ENCODE assay signal across 8 mouse cellular contexts in genomic region chr19:45233496-45234127, GRCm38 (mm10). TPM values are rescaled to one million over a fixed set of nuclear protein-coding genes. Genes with fewer than 3 reads are reported as not detected.
A peak's percentile ranks its signal among the peaks of the same experiment; 100 is the strongest.
DNase-seq lines count a peak whose midpoint lies in the region; ATAC-seq and TF ChIP-seq lines count a peak whose summit lies in the region.
"Had no signal": no experiment of that assay in that cellular context is flagged by ENCODE, and none has a peak within 500 bp of the region (broad histone marks: within the 10 kb centered on the region; RNA-seq: fewer than 3 reads in every experiment).

No protein-coding gene starts in this region.

- peak overlapping the region; percentile 4; the same call in 1 of the 2 replicates for H3K4me3 ChIP-seq in kidney, postnatal 0 days (replicated peaks; ENCODE audit: low read depth, low read length)
- peak overlapping the region; percentile 9 for H3K4me3 ChIP-seq in embryonic facial prominence, embryonic 13.5 days
- peak overlapping the region; percentile 42 for H3K4me3 ChIP-seq in hindbrain, embryonic 11.5 days (ENCODE audit: low read depth, low read length)
- H3K4me3 ChIP-seq: left cerebral cortex, adult 2 months had no signal

- ATAC-seq in kidney, postnatal 0 days (replicated peaks; ENCODE audit: low FRiP score, low read depth), result no peak
- ATAC-seq in embryonic facial prominence, embryonic 13.5 days (ENCODE audit: insufficient number of reproducible peaks, insufficient read depth, low FRiP score, low TSS enrichment, low read depth), result no peak
- ATAC-seq in hindbrain, embryonic 11.5 days (ENCODE audit: low FRiP score), result no peak

- no peaks in the 10 kb centered on the region for H3K36me3 ChIP-seq in kidney, postnatal 0 days (ENCODE audit: insufficient read depth, low read length)
- H3K36me3 ChIP-seq in embryonic facial prominence, embryonic 13.5 days, result no peaks in the 10 kb centered on the region
- no peaks in the 10 kb centered on the region for H3K36me3 ChIP-seq in hindbrain, embryonic 11.5 days (ENCODE audit: control insufficient read depth, insufficient read depth, low read length)

- H3K27me3 ChIP-seq in kidney, postnatal 0 days (ENCODE audit: insufficient read depth, low read length), result peaks cover 81% of the 10 kb centered on the region
- peaks cover 100% of the 10 kb centered on the region for H3K27me3 ChIP-seq in embryonic facial prominence, embryonic 13.5 days
- H3K27me3 ChIP-seq in hindbrain, embryonic 11.5 days (ENCODE audit: control insufficient read depth, insufficient read depth, low read length), result peaks cover 88% of the 10 kb centered on the region

- H3K9ac ChIP-seq in kidney, postnatal 0 days (ENCODE audit: low read depth, low read length), result no peak overlapping the region
- no peak overlapping the region for H3K9ac ChIP-seq in embryonic facial prominence, embryonic 13.5 days
- H3K9ac ChIP-seq in hindbrain, embryonic 11.5 days (ENCODE audit: low read depth, low read length), result peak overlapping the region; percentile 65

- H3K4me1 ChIP-seq in kidney, postnatal 0 days (replicated peaks; ENCODE audit: insufficient read depth, low read length), result peaks cover 35% of the 10 kb centered on the region
- peaks cover 44% of the 10 kb centered on the region for H3K4me1 ChIP-seq in embryonic facial prominence, embryonic 13.5 days
- peaks cover 13% of the 10 kb centered on the region for H3K4me1 ChIP-seq in hindbrain, embryonic 11.5 days (replicated peaks; ENCODE audit: control insufficient read depth, insufficient read depth, low read length)

- H3K9me3 ChIP-seq in kidney, postnatal 0 days (replicated peaks; ENCODE audit: low read length), result no peaks in the 10 kb centered on the region
- H3K9me3 ChIP-seq in embryonic facial prominence, embryonic 13.5 days, result no peaks in the 10 kb centered on the region
- H3K9me3 ChIP-seq in hindbrain, embryonic 11.5 days (ENCODE audit: control insufficient read depth, low read length), result no peaks in the 10 kb centered on the region

- no peak overlapping the region for H3K27ac ChIP-seq in kidney, postnatal 0 days
- no peak overlapping the region for H3K27ac ChIP-seq in embryonic facial prominence, embryonic 13.5 days
- H3K27ac ChIP-seq in hindbrain, embryonic 11.5 days (ENCODE audit: low read depth, low read length), result peak overlapping the region; percentile 84; the same call in 1 of the 2 replicates
- H3K27ac ChIP-seq: left cerebral cortex, adult 2 months had no signal

- no peak for TF ChIP-seq CTCF in kidney, postnatal 0 days (IDR thresholded peaks at IDR 0.05; ENCODE audit: low read depth)

- under 1% methylated on average over 60 of the region's 60 CpGs for WGBS in kidney, postnatal 0 days
- under 1% methylated on average over 60 of the region's 60 CpGs for WGBS in embryonic facial prominence, embryonic 13.5 days
- WGBS in hindbrain, embryonic 11.5 days, result under 1% methylated on average over 59 of the region's 60 CpGs

- peak overlapping the region; percentile 25; the same call in 1 of the 2 replicates for H3K4me2 ChIP-seq in kidney, postnatal 0 days (ENCODE audit: low read length)
- peak overlapping the region; percentile 20; the same call in 1 of the 2 replicates for H3K4me2 ChIP-seq in embryonic facial prominence, embryonic 13.5 days
- H3K4me2 ChIP-seq in hindbrain, embryonic 11.5 days (replicated peaks; ENCODE audit: low read depth, low read length), result peak overlapping the region; percentile 26

- DNase-seq in kidney, postnatal 0 days (ENCODE audit: low spot score), result no peak
- no peak for DNase-seq in kidney, adult 9 months
- DNase-seq in hindbrain, embryonic 11.5 days (ENCODE audit: low spot score), result peak; percentile 67
- peak; percentile 69 for DNase-seq in neural tube, embryonic 10.5 days (ENCODE audit: extremely low spot score, low spot score)
- no peak for DNase-seq in spleen, postnatal 14 days (ENCODE audit: low spot score in 2 of 2)
- no peak for DNase-seq in layer of hippocampus, adult 18-20 months (ENCODE audit: low spot score in 2 of 2)

RNA-seq across cellular contexts. Expression of gene Lbx1, which starts 2.0 kb away (rescaled TPM):
- polyA plus RNA-seq in kidney, postnatal 0 days (2015; fragmentation: Nextera tagmentation; extraction: Ambion mirVana), result 0.04 TPM in 1 of 2 replicates, not detected in the other
- 0.17 and 0.27 TPM in 2 replicates for polyA plus RNA-seq in embryonic facial prominence, embryonic 13.5 days (2015; fragmentation: Nextera tagmentation; extraction: Ambion mirVana)
- polyA plus RNA-seq in hindbrain, embryonic 11.5 days (2014; fragmentation: Nextera tagmentation; extraction: Ambion mirVana), result 7.6 and 8.5 TPM in 2 replicates
- total RNA-seq in layer of hippocampus, adult 18-20 months (2021), result not detected
- total RNA-seq: left cerebral cortex, adult 2 months had no signal

Comparison
In these comparisons a context has a peak if more than half of its experiments do, and no peak if none do; other contexts are left out.
1. DNase-seq: peak in hindbrain, embryonic 11.5 days (single experiment) and neural tube, embryonic 10.5 days (single experiment); none in kidney, postnatal 0 days (single experiment), kidney, adult 9 months (single experiment), spleen, postnatal 14 days (0 of 2) and layer of hippocampus, adult 18-20 months (0 of 2).
2. Peak in every context shown above with its lines, with median percentiles within 50 percentile points of each other: H3K4me2 ChIP-seq and H3K4me3 ChIP-seq.